Mouse (Mus musculus) lung, postnatal 14 days (tissue): Measurements from ENCODE around the gene Ppid.
A peak's percentile ranks its signal among the peaks of the same experiment; 100 is the strongest.

Source experiments
- DNase-seq: peaks from one replicate; pipeline ENCODE4 v3.0.0; 2021

The Ppid gene

GRCm38 (mm10) chr3:79590863-79591792, at the start of gene Ppid:
Ppid (plus strand) TSS chr3:79591342.
- peak; percentile 76 for DNase-seq

- DNase-seq, result no peak
These were observed 48.6 kb upstream of the Ppid start for GRCm38 (mm10) chr3:79542585-79542984.

GRCm38 (mm10) chr3:79548681-79549437, 42.3 kb upstream of the Ppid start:
- no peak for DNase-seq

GRCm38 (mm10) chr3:79549751-79550393, 41.3 kb upstream of the Ppid start:
- DNase-seq, result no peak

GRCm38 (mm10) chr3:79551826-79552552, 39.2 kb upstream of the Ppid start:
- peak; percentile 51 for DNase-seq

GRCm38 (mm10) chr3:79553779-79554178, 37.4 kb upstream of the Ppid start:
- DNase-seq, result no peak

- no peak for DNase-seq
These were observed 36.1 kb upstream of the Ppid start for GRCm38 (mm10) chr3:79555061-79555460.

- DNase-seq, result peak; percentile 37
These were observed 31.9 kb upstream of the Ppid start for GRCm38 (mm10) chr3:79559021-79559772.

- DNase-seq, result no peak
These were observed 31.4 kb upstream of the Ppid start for GRCm38 (mm10) chr3:79559773-79560045.

- DNase-seq, result no peak
These were observed 30.6 kb upstream of the Ppid start for GRCm38 (mm10) chr3:79560555-79560954.

- no peak for DNase-seq
These were observed 29.1 kb upstream of the Ppid start for GRCm38 (mm10) chr3:79561784-79562715.

GRCm38 (mm10) chr3:79563511-79563910, 27.6 kb upstream of the Ppid start:
- DNase-seq, result no peak

GRCm38 (mm10) chr3:79564875-79565606, 26.1 kb upstream of the Ppid start:
- DNase-seq, result no peak

- DNase-seq, result no peak
These were observed 24.1 kb upstream of the Ppid start for GRCm38 (mm10) chr3:79566716-79567691.

GRCm38 (mm10) chr3:79567703-79568362, 23.3 kb upstream of the Ppid start, which contains the start of gene Fnip2:
Fnip2 (minus strand) TSS chr3:79567796.
- DNase-seq, result peak; percentile 88

- DNase-seq, result no peak
These were observed 22.4 kb upstream of the Ppid start for GRCm38 (mm10) chr3:79568629-79569350.

GRCm38 (mm10) chr3:79569351-79569681, 21.8 kb upstream of the Ppid start:
- no peak for DNase-seq

GRCm38 (mm10) chr3:79572399-79572798, 18.7 kb upstream of the Ppid start:
- no peak for DNase-seq
